Mouse (Mus musculus) MEL (cell line): ENCODE measurements around the gene 1700020N01Rik.

Source experiments
- BHLHE40 ChIP-seq: IDR thresholded peaks from 2 replicates; pipeline ENCODE4 v1.6.1; 2012; ENCODE audit warnings: low read depth, mild to moderate bottlenecking, inconsistent platforms, low read length, improper control_type of control experiment, borderline replicate concordance
- CTCF ChIP-seq, 3 experiments: IDR thresholded peaks in 2 of 3; conservative IDR thresholded peaks in 1 of 3; 2 replicates each; pipeline ENCODE4 v1.5.1; 2011 to 2012; ENCODE audit warnings: low read length in 3 of 3, low read depth in 2 of 3, mild to moderate bottlenecking in 2 of 3, improper control_type of control experiment in 1 of 3, inconsistent platforms in 1 of 3, mixed read lengths in 1 of 3, moderate library complexity in 1 of 3; ENCODE audit not compliant: control insufficient read depth in 1 of 3, insufficient read depth in 1 of 3, poor library complexity in 1 of 3, severe bottlenecking in 1 of 3
- ELF1 ChIP-seq: IDR thresholded peaks from 2 replicates; pipeline ENCODE4 v1.6.1; 2014; ENCODE audit warnings: low read depth, mild to moderate bottlenecking, inconsistent platforms, low read length, improper control_type of control experiment, moderate library complexity
- MAFK ChIP-seq: IDR thresholded peaks from 2 replicates; pipeline ENCODE4 v1.6.1; 2011; ENCODE audit warnings: low read depth, mild to moderate bottlenecking, low read length, improper control_type of control experiment, borderline replicate concordance
- MXI1 ChIP-seq: IDR thresholded peaks from 2 replicates; pipeline ENCODE4 v1.6.1; 2011; ENCODE audit warnings: mild to moderate bottlenecking, low read depth, low read length, improper control_type of control experiment
- POLR2A ChIP-seq, 2 experiments: IDR thresholded peaks; 2 replicates each; pipeline ENCODE4 v1.6.1; 2011 to 2012; ENCODE audit warnings: low read length in 2 of 2, mild to moderate bottlenecking in 2 of 2, control low read depth in 1 of 2, improper control_type of control experiment in 1 of 2, low read depth in 1 of 2, moderate library complexity in 1 of 2; ENCODE audit not compliant: control insufficient read depth in 1 of 2, insufficient read depth in 1 of 2, poor library complexity in 1 of 2
- POLR2AphosphoS2 ChIP-seq: IDR thresholded peaks from 2 replicates; pipeline ENCODE4 v1.6.1; 2011; ENCODE audit warnings: low read length, improper control_type of control experiment
- RAD21 ChIP-seq: IDR thresholded peaks from 2 replicates; pipeline ENCODE4 v1.6.1; 2011; ENCODE audit warnings: mild to moderate bottlenecking, low read depth, low read length, improper control_type of control experiment
- RCOR1 ChIP-seq: IDR thresholded peaks from 2 replicates; pipeline ENCODE4 v1.6.1; 2012; ENCODE audit warnings: low read depth, mild to moderate bottlenecking, inconsistent platforms, low read length, improper control_type of control experiment
- ZKSCAN1 ChIP-seq: IDR thresholded peaks from 2 replicates; pipeline ENCODE4 v1.6.1; 2012; ENCODE audit warnings: low read depth, mild to moderate bottlenecking, inconsistent platforms, low read length, improper control_type of control experiment, moderate library complexity

DNA sequence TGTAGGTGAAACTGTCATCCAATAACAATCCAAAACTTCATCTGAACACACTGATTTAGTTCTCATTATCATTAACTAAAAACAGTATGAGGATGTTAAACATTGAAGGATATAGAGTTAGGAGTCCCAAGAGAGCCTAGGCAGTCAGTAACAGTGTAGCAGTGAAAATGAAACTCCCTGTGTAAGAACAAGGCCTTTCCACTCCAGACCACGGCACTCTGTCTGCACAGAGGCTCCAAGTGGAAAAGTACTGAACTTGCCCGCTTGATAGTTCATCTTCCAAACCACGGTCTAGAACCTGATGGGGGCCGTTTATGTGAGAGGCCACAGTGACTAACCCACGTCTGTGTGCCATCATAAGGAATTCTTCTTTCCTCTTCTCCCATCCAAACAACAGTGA, 77.2 kb downstream of the 1700020N01Rik start:
- no peak for TF ChIP-seq CTCF (IDR thresholded peaks at IDR 0.05 in 2 of 3, conservative IDR thresholded peaks at IDR 0.05 in 1 of 3; ENCODE audit: control insufficient read depth in 1 of 3, insufficient read depth in 1 of 3, low read depth in 2 of 3, low read length in 3 of 3, poor library complexity in 1 of 3, severe bottlenecking in 1 of 3)
- no peak for TF ChIP-seq POLR2AphosphoS2
- TF ChIP-seq RCOR1 = no peak
- TF ChIP-seq RAD21 = no peak
- TF ChIP-seq MAFK = no peak
- no peak for TF ChIP-seq BHLHE40
- TF ChIP-seq POLR2A (IDR thresholded peaks at IDR 0.05; ENCODE audit: control insufficient read depth in 1 of 2, insufficient read depth in 1 of 2, low read depth in 1 of 2, low read length in 2 of 2, poor library complexity in 1 of 2) = no peak
- TF ChIP-seq MXI1 = no peak
- no peak for TF ChIP-seq ZKSCAN1
- no peak for TF ChIP-seq ELF1
